Mouse (Mus musculus): ENCODE results near the gene Cacna1b. TPM values are rescaled to one million over a fixed set of nuclear protein-coding genes. Genes with fewer than 3 reads are reported as not detected.

The Cacna1b gene
- total RNA-seq, 2 experiments from 2014 or later, result 0.21 to 3.2 TPM

DNA sequence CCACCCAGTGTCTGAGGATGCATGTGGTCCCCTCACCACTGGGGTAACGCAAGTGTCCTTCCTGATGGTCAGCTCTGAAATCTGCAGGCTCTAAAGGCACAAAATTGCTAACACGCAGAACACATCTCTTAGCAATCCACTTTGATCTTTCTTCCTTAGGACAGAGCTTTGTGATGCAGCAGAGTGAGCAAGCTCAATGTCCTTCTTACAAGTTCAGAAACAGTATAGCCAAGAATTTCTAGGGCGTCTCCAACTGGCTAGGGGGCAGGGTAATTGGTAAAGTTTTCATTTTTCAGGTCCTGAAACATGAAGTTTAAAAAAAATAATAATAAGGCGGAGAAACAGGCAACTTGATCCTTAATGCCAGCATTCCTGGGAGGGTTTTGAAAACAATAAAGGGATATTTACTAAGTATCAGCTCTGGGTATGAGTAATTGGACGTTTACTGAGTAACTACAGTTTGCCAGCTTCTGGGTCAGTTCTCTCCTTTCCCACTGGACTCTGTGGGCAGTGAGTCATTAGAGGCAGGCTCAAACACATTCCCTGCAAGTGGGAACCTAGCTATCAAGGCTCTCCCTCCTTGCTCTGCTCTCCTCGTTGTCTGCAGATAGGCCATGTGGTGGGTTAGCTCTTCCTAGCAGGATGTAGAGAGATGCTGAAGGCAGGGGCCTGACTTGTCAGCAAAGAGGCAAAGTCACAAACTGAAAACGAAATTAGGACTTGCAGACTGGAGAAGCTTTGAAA is 200.2 kb downstream of the Cacna1b start:
- no peak for ATAC-seq (replicated peaks; ENCODE audit: poor library complexity, severe bottlenecking)

DNA sequence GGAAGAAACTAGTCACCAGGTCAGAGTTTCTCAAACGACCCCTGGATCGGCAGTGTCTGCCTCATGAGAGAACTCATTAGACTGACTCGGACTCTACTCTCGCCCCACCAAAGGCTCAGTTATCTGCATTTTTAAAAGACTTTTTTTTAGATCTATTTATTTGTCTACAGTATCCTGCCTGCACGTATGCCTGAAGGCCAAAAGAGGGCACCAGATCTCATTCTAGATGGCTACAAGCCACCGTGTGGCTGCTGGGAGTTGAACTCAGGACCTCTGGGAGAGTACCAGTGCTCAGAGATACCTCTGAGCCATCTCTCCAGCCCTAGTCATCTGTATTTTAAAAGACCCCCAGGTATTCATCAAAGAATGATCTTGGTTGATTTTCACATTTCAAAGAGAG is 201.0 kb downstream of the Cacna1b start:
- no peak for ATAC-seq (replicated peaks; ENCODE audit: poor library complexity, severe bottlenecking)

DNA sequence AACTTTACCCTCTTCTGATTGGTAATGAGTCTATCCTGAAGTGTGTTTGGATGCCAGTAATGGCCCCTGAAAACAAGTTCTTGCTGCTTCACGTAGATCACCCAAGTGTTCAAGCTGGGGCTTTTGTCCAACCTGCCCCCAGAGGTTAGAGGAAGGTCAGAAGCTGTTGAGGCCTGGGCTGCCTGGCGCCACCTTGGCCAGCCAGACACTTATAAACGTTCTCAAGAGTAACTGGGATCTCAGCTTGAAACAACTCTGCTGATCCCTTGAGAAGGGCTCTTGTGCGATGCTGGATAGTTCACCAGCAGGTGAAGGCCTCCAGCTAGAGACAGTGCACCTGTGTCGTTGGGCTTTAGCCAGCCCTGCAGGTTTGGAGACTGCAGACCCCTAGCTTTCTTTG is 202.8 kb downstream of the Cacna1b start:
- no peak for ATAC-seq (replicated peaks; ENCODE audit: poor library complexity, severe bottlenecking)

DNA sequence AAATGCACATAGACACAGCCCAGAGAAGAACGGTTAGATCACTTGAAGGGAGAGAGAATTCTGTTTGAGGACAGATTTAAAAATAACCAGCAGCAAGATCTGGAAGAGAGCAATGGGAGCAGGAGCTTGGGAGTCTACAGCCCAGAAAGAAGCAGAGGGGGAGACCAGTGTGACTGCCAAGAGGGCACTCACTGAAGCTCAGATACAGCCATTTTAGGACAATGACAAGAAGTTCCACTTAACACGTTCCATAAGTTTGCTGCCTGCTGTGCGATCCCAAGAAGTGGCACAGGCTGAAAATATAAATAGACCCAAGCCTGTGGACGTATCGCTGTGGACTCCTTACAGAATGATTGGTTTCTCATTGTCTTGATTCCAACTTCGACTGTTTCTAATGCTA is 206.6 kb downstream of the Cacna1b start:
- no peak for ATAC-seq (replicated peaks; ENCODE audit: poor library complexity, severe bottlenecking)

DNA sequence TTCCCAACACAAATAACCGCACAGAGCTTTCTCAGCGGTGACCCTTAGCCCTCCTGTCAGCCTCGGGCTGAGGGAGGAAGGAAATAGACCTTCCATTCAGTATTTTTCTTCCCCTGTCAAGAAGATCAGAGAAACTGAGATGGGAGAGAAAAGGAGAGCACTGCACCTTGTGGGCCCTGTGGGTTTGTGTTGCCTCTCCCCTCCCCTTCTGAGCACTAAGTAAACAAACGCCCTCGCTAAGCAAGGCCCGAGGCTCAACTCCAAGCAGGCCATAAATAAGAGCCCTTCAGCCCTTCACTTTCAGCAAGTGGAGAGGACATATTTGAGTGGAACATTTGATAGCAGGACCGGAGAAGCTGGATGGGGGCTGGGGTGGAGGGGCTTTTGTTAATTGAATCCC is 209.0 kb downstream of the Cacna1b start:
- ATAC-seq (replicated peaks; ENCODE audit: poor library complexity, severe bottlenecking), result no peak

Other genes with a start within 250 kb of the Cacna1b start
- 61.9 and 82.0 TPM in 2 replicates for gene Ehmt1, start 156.5 kb upstream of the Cacna1b start, total RNA-seq (2014; fragmentation: Nextera tagmentation)
- 91.2 and 105 TPM in 2 replicates for gene Ehmt1, start 156.5 kb upstream of the Cacna1b start, total RNA-seq (2017)
- 46.0 and 82.7 TPM in 2 replicates for gene Arrdc1, start 172.1 kb upstream of the Cacna1b start, total RNA-seq (2014; fragmentation: Nextera tagmentation)
- 57.3 and 68.1 TPM in 2 replicates for gene Arrdc1, start 172.1 kb upstream of the Cacna1b start, total RNA-seq (2017)
- gene Zmynd19, start 186.6 kb upstream of the Cacna1b start, total RNA-seq (2014; fragmentation: Nextera tagmentation), result 18.5 and 26.3 TPM in 2 replicates
- gene Zmynd19, start 186.6 kb upstream of the Cacna1b start, total RNA-seq (2017), result 38.6 and 72.0 TPM in 2 replicates
- 24.5 and 25.1 TPM in 2 replicates for gene Dph7, start 199.2 kb upstream of the Cacna1b start, total RNA-seq (2014; fragmentation: Nextera tagmentation)
- gene Dph7, start 199.2 kb upstream of the Cacna1b start, total RNA-seq (2017), result 21.1 and 23.7 TPM in 2 replicates
- 69.5 and 99.3 TPM in 2 replicates for gene Mrpl41, start 211.9 kb upstream of the Cacna1b start, total RNA-seq (2014; fragmentation: Nextera tagmentation)
- 174 and 218 TPM in 2 replicates for gene Mrpl41, start 211.9 kb upstream of the Cacna1b start, total RNA-seq (2017)
- gene Pnpla7, start 212.9 kb upstream of the Cacna1b start, total RNA-seq (2014; fragmentation: Nextera tagmentation), result 42.6 and 54.4 TPM in 2 replicates
- 30.4 and 40.5 TPM in 2 replicates for gene Pnpla7, start 212.9 kb upstream of the Cacna1b start, total RNA-seq (2017)